Mouse (Mus musculus): ENCODE data around the gene Apol7e. TPM values are rescaled to one million over a fixed set of nuclear protein-coding genes. Genes with fewer than 3 reads are reported as not detected.

Gene Apol7e
- polyA plus RNA-seq, 1 experiment from 2014 or later = 0.43 TPM

GRCm38 (mm10) chr15:77763050-77763449, 64.4 kb downstream of the Apol7e start:
- ATAC-seq = no peak
- H3K9me3 ChIP-seq = no peaks in the 10 kb centered on the region
- H3K4me1 ChIP-seq (replicated peaks) = 0 out of 2 replicates have a peak, but pooled peaks cover 5% of the 10 kb centered on the region
- H3K27ac ChIP-seq = no peak overlapping the region
- no peaks in the 10 kb centered on the region for H3K27me3 ChIP-seq (replicated peaks)
- no peak overlapping the region for H3K4me3 ChIP-seq (replicated peaks)
- WGBS = 91% methylated on average over 16 of the region's 16 CpGs
- H3K9ac ChIP-seq = no peak overlapping the region
- peaks cover 73% of the 10 kb centered on the region for H3K36me3 ChIP-seq
- no peak overlapping the region for H3K4me2 ChIP-seq (replicated peaks)

GRCm38 (mm10) chr15:77763702-77764101, 65.0 kb downstream of the Apol7e start:
- Histone ChIP-seq H3K4me1 (replicated peaks) (0 out of 2 replicates have a peak, but pooled peaks cover 5% of the 10 kb centered on the region), H3K4me2 (replicated peaks) (no peak overlapping the region), H3K9me3 (no peaks in the 10 kb centered on the region), H3K4me3 (replicated peaks) (no peak overlapping the region), H3K36me3 (peaks cover 79% of the 10 kb centered on the region), H3K27me3 (replicated peaks) (no peaks in the 10 kb centered on the region), H3K27ac (no peak overlapping the region), H3K9ac (no peak overlapping the region)
- WGBS = 66% methylated on average over 11 of the region's 11 CpGs
- no peak for ATAC-seq

GRCm38 (mm10) chr15:77764391-77765006, 65.8 kb downstream of the Apol7e start:
- 0 out of 2 replicates have a peak overlapping the region, but pooled peaks have one; percentile 2 for H3K27ac ChIP-seq

GRCm38 (mm10) chr15:77765484-77766093, 66.9 kb downstream of the Apol7e start:
- Histone ChIP-seq H3K9me3 (no peaks in the 10 kb centered on the region), H3K9ac (no peak overlapping the region), H3K36me3 (peaks cover 96% of the 10 kb centered on the region), H3K4me1 (replicated peaks) (0 out of 2 replicates have a peak, but pooled peaks cover 5% of the 10 kb centered on the region), H3K4me3 (replicated peaks) (no peak overlapping the region), H3K4me2 (replicated peaks) (no peak overlapping the region), H3K27me3 (replicated peaks) (no peaks in the 10 kb centered on the region), H3K27ac (no peak overlapping the region)
- WGBS = 88% methylated on average over 16 of the region's 16 CpGs
- ATAC-seq = no peak

More at GRCm38 (mm10) chr15:77764391-77765006, 65.8 kb downstream of the Apol7e start:
- Histone ChIP-seq H3K4me1 (replicated peaks) (0 out of 2 replicates have a peak, but pooled peaks cover 5% of the 10 kb centered on the region), H3K4me2 (replicated peaks) (no peak overlapping the region), H3K9me3 (no peaks in the 10 kb centered on the region), H3K27me3 (replicated peaks) (no peaks in the 10 kb centered on the region), H3K9ac (no peak overlapping the region), H3K36me3 (peaks cover 87% of the 10 kb centered on the region), H3K4me3 (replicated peaks) (no peak overlapping the region)
- ATAC-seq = no peak
- WGBS = 71% methylated on average over 13 of the region's 13 CpGs

GRCm38 (mm10) chr15:77766981-77767380, 68.3 kb downstream of the Apol7e start:
- H3K36me3 ChIP-seq = peaks cover 97% of the 10 kb centered on the region
- no peaks in the 10 kb centered on the region for H3K9me3 ChIP-seq
- 0 out of 2 replicates have a peak, but pooled peaks cover 5% of the 10 kb centered on the region for H3K4me1 ChIP-seq (replicated peaks)
- H3K27ac ChIP-seq = no peak overlapping the region
- H3K9ac ChIP-seq = no peak overlapping the region
- no peak overlapping the region for H3K4me3 ChIP-seq (replicated peaks)
- 94% methylated on average over 11 of the region's 11 CpGs for whole genome bisulfite sequencing
- H3K27me3 ChIP-seq (replicated peaks) = no peaks in the 10 kb centered on the region
- no peak overlapping the region for H3K4me2 ChIP-seq (replicated peaks)
- ATAC-seq = no peak

Other genes with a start within 250 kb of the Apol7e start
- gene Apol10a, start 221.8 kb upstream of the Apol7e start, polyA plus RNA-seq (2015; fragmentation: Nextera tagmentation; extraction: Ambion mirVana) = 0.09 and 0.18 TPM in 2 replicates
- gene Apol11a, start 190.6 kb upstream of the Apol7e start, polyA plus RNA-seq (2015; fragmentation: Nextera tagmentation; extraction: Ambion mirVana) = not detected in 2 replicates
- gene Apol7c, start 165.5 kb upstream of the Apol7e start, polyA plus RNA-seq (2015; fragmentation: Nextera tagmentation; extraction: Ambion mirVana) = 3.1 and 3.5 TPM in 2 replicates
- not detected in 2 replicates for gene 1700025B11Rik, start 137.0 kb upstream of the Apol7e start, polyA plus RNA-seq (2015; fragmentation: Nextera tagmentation; extraction: Ambion mirVana)
- 0.38 and 0.54 TPM in 2 replicates for gene Apol10b, start 102.7 kb upstream of the Apol7e start, polyA plus RNA-seq (2015; fragmentation: Nextera tagmentation; extraction: Ambion mirVana)
- not detected in 2 replicates for gene Gm36245, start 99.6 kb upstream of the Apol7e start, polyA plus RNA-seq (2015; fragmentation: Nextera tagmentation; extraction: Ambion mirVana)
- 0.14 and 0.30 TPM in 2 replicates for gene Apol11b, start 55.6 kb upstream of the Apol7e start, polyA plus RNA-seq (2015; fragmentation: Nextera tagmentation; extraction: Ambion mirVana)
- gene Apol9b, start 30.2 kb downstream of the Apol7e start, polyA plus RNA-seq (2015; fragmentation: Nextera tagmentation; extraction: Ambion mirVana) = 0.35 TPM in 1 of 2 replicates, not detected in the other
- gene Apol8, start 58.1 kb downstream of the Apol7e start, polyA plus RNA-seq (2015; fragmentation: Nextera tagmentation; extraction: Ambion mirVana) = 0.18 and 0.35 TPM in 2 replicates
- gene Myh9, start 143.3 kb downstream of the Apol7e start, polyA plus RNA-seq (2015; fragmentation: Nextera tagmentation; extraction: Ambion mirVana) = 51.6 and 52.9 TPM in 2 replicates
- 314 and 350 TPM in 2 replicates for gene Txn2, start 230.1 kb downstream of the Apol7e start, polyA plus RNA-seq (2015; fragmentation: Nextera tagmentation; extraction: Ambion mirVana)